Mouse (Mus musculus): ENCODE data around the gene Crisp3. TPM values are rescaled to one million over a fixed set of nuclear protein-coding genes. Genes with fewer than 3 reads are reported as not detected.

The Crisp3 gene
- polyA plus RNA-seq (2015; fragmentation: Nextera tagmentation; extraction: Ambion mirVana), result not detected in 2 replicates

DNA sequence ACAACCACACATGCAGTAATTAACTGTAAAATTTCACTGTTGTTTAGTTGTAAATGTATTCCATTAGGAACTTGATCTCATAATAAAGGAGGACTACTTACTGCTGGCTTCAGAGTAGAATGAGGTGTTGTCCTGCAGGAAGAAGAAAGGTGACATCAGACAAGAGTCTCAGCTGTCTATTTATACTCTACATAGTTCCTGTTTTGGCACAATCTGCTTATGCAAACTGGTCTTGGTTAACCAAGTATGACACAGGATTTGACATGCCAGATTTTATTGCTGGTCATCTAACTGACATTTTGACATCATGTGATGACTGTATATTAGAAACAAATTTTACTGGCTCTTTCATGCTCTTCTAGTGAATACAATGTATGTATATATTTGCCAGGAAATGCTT, at the start of gene Crisp3:
Gene Crisp3 (minus strand): TSS at position 154 of the 400 bp plus-strand sequence.

DNA sequence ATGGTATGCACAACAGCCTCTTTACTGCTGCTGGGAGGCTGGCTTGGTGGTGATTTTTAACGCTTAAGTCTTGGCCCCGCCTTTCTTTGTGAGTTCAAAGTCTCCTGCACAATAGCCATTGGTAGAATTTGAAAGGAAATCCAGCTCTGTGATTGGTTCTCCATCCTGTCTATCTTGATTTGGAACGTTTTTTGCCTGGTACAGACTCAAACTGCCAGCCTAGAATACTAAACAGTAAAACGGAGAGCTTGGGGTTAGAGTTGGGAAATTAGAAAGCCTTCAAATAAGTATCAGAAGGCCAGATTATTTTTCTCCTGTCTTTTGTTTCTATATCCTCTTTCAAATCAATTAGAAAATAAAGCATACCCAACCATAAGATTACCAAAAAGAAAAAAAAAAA, 33.5 kb downstream of the Crisp3 start, which contains the start of gene Pgk2:
Gene Pgk2 (minus strand): TSS at position 101 of the 400 bp plus-strand sequence.

Other genes with a start within 250 kb of the Crisp3 start
- gene AC192777.2, start 146.8 kb downstream of the Crisp3 start, polyA plus RNA-seq (2015; fragmentation: Nextera tagmentation; extraction: Ambion mirVana), result not detected in 2 replicates
- gene Pgk2, start 33.6 kb downstream of the Crisp3 start, polyA plus RNA-seq (2015; fragmentation: Nextera tagmentation; extraction: Ambion mirVana), result not detected in 2 replicates
- gene Crisp1, start 76.9 kb upstream of the Crisp3 start, polyA plus RNA-seq (2015; fragmentation: Nextera tagmentation; extraction: Ambion mirVana), result not detected in 2 replicates